Mouse (Mus musculus) kidney, adult 9 months (tissue): Measurements from ENCODE around the gene Gria2.
A peak's percentile ranks its signal among the peaks of the same experiment; 100 is the strongest.

Experiments used
- DNase-seq: peaks from one replicate; pipeline ENCODE4 v3.0.0; 2022

The Gria2 gene

DNA sequence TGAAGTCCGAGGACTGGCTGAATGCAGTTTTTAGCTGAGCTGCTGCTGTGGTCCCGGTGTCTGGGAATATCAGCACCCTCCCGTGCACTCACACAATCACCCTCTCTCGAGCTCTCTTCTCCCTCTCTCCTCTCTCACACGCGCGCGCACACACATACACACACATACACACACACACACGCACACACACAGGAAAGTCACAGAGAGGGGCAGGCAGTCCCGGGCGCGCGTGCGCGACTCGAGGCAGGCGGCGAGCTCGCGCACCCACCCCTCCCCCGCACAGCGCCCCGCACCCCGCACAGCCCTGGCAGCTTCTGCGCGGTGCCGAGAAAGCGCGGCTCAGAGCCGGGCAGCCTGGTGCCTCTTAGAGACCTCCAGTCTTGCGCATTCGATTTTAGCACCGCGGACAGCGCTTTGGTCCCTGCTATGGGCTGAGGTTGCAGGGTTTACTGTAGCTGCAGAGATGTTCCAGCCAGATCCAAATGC is at the start of gene Gria2:
Gria2 (minus strand) TSS at position 240 of the 486 bp plus-strand sequence.
- peak; percentile 37 for DNase-seq

- DNase-seq, result no peak
Measured at GRCm38 (mm10) chr3:80850947-80851346, 48.3 kb upstream of the Gria2 start.

DNA sequence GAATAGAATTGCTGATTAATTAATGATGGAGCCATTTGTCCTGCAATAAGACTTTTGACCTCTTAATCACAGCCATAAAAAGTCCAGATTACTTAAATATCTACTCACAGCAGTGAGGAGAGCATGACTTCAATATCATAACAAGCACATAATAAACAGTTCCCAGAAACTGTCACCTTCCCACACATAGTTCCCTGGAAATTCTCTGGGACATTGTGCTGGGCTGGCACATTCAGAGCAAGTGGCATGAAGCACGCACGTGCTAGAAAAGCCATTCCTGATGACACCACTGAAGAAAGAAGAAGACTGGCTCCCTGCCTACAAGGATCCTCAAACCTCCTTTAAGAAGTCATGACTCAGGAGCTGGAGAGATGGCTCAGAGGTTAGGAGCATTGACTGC is 43.0 kb upstream of the Gria2 start:
- no peak for DNase-seq

- no peak for DNase-seq
Measured at GRCm38 (mm10) chr3:80839845-80840244, 37.2 kb upstream of the Gria2 start.

GRCm38 (mm10) chr3:80837583-80837982 is 34.9 kb upstream of the Gria2 start:
- no peak for DNase-seq

DNA sequence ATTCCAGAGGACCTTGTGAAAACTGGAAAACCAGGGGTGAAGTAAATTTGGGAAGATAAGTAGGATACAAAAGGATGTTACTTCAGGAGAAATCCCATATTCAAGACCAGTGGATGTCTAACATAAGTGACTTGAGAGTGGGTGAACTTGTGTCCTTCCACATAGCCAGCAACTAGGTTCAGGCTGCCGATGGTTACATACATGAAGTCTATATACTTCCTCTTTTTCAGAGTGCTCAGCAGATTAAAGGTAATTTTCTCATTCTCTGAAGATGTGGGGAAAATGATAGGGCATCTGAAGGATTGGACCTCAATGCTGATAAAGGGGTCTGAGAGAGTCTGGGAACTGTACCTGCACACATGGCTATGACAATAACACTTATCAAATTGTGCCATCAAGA is 21.3 kb upstream of the Gria2 start:
- no peak for DNase-seq

- no peak for DNase-seq
Measured at GRCm38 (mm10) chr3:80818619-80819018, 16.0 kb upstream of the Gria2 start.

DNA sequence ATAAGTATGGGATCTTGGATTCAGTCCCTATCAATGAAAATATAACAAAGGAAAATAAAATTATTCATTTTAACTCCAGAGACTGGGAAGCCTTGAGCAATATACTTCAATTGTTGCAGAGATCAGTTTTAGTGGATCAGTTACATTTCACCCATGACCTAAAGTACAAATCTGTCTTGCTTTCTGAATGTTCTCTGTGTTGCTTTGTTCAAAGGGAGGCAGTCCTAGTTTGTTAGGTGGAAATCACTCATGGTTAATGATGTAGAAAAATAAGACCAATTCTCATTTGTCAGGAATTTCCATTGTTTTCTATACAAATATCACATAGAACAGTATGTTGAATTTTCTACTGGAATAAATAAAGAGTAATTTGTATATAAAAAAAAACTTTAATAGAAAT is 11.1 kb upstream of the Gria2 start:
- DNase-seq, result no peak

DNA sequence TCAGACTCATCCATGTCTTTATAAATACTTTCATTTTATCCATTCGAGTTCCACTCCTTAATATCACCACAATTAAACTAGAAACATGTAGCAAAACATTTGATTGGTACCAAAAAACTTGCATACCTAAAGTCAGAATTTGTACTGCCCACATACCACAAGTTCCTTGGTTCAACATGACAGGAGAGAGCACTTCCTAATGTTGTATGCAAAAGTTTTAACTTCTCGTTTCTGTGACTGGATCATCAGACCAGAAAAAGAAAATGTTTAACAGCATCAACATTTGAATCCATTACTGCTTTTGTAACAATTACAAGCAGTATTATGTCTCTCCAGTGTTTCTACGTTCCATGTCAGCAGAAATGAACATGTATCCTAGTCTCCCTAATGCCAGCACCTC is 9.6 kb upstream of the Gria2 start:
- no peak for DNase-seq

- no peak for DNase-seq
Measured at GRCm38 (mm10) chr3:80805327-80805726, 2.7 kb upstream of the Gria2 start.

GRCm38 (mm10) chr3:80803811-80804210 is 1.2 kb upstream of the Gria2 start:
- DNase-seq, result no peak

DNA sequence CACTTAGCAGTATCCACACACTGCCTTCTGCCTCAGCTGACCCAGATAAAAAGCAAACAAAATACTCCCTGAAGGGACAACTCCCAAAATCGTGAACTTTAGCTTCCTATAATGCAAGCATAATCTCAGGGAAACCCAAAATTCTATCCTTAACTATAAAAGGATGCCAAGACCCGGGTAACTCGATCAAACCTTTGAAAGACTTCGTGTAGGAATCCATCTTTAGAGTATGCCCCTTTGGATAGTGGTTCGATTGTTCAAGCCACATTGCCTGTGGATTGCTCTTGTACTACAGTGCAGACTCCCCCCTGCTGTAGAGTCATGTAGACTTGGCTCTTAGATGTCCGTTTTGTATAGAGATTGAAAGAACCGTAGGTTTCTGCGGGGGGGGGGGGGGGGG is 576 bp upstream of the Gria2 start:
- DNase-seq, result no peak

DNA sequence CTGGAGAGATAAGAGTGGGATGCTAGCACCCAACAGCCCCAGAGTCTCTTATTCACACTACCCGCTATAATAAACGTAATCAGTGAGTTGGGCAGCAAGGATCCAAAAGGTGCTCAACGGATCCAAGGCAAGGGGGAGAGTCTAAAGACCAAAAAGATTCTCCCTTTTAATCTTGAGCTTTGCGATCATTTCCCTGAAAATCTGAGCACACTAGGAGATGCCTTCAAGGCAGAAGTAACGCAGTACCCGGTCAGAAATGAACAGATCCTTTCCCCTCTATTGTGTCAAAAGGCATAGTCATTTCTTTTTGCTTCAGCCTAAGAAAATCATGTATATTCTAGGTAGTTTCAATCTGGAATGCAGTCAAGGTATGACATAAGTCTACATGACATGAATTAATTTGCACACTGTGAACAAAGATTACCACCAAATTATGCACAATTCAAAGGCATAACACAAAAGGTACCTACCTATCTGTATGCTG is 766 bp downstream of the Gria2 start:
- no peak for DNase-seq

GRCm38 (mm10) chr3:80800995-80801826 is 1.4 kb downstream of the Gria2 start:
- no peak for DNase-seq

DNA sequence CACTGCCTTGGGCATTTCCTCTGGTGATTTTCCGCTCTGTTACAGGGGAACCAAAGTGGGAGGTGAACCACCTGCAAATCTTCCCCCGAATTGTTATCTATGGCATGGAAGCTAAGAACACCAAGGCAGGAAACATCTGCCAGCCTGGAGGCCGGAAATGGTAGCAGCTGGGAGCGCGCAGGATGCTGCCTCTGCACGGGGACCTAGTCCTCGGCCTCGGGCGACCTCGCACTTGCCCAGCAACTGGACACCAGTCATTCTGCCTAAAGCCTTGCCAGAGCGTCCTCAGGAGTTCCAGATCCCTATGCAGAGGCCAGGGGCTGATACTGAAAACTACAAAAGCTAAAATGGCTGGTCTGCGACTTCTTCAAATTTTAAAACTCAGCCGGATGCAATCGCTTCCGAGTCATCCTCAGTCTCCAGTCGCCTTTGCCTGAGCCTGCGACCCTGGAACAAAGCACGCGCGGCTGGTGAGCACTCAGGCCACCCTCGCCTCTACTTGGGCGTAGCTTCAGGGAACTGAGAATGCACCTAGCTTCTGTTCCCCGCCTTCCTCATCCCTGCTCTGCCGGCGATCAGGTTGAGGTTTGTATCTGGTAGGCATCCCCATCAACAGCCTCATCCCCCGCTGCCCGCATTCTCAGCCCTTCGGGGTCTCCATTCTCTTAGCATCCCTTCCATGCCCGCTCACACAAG is 2.2 kb downstream of the Gria2 start:
- DNase-seq, result no peak

GRCm38 (mm10) chr3:80797935-80798334 is 4.7 kb downstream of the Gria2 start:
- no peak for DNase-seq

DNA sequence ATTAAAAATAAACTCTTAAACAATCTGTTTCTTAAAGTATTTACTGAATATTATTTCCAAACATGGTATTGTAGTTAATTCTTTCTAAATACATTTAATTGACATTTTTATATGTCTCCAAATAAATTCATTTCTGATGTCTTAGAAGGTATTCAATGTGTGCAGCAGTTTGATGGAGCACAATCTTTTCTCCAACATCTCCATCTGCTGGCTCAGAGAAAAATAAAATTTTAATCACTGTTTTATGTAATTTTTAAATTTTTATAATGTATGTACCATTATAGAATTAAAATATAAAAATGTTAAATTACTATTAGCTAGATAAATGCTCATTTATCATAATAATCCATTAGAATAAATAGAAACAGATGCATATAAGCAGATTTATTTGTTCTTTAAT is 5.9 kb downstream of the Gria2 start:
- DNase-seq, result no peak

DNA sequence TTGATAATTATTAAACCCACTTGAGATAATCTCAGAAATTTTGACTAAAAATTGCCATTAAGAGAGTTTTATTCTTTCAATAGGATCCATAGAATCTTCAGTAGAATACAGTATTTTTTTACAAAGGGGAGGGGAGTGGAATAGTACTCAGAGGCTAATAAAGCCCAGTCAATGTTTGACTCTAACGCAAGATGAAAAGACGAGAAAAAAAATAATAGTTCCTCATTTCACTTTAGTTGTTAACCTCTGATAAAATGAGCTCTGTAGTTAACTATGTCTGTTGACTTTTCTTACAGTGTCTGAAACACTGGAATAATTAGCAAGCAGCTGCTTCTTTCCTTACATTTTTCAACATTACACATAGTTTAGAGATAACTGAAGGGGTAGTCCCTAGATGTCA is 7.4 kb downstream of the Gria2 start:
- no peak for DNase-seq

DNA sequence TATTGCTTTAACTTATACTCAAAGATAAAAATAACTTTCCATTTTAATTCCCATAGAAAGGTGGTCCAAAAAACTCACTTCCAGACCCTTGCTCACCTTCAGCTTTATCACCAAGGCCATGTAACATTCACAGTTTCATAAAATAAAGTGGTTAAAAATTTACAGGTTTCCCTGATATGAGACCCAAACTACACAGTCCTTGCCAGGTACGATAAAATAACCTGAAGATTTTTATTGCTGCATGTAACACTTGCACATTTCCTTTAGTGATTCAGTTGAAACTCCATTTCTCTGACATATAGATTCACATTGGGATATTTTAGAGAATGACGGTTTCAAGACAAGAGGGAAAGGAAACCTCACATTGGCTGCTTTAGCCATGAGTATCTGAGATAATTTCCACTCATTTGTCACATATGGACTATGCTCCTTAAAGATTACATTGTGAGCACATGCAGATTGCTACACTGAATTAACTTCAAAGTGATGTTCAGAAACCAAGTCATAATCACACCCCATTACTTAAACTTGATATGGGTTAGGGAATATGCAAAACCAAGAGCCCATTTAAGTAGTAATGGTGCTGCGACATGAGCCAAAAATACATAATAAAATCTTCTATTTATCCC is 15.4 kb downstream of the Gria2 start:
- DNase-seq, result no peak

DNA sequence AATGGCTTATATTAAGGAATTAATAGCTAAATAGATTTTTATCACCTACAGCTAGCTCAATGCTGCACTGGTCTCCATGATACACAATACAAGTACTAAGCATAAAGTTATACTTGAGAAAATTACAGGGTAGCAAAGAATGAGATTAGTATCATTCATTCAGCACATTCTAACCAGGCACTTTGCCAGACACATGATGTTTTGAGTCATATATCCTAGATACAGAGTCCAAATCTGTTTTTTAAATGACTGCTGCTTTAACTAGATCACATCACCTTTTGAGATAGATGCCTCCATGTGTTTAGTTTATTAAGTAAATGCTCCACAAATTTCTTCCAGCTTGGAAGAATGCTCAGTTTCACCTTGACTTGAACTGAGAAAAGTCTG is 21.5 kb downstream of the Gria2 start:
- DNase-seq, result no peak

GRCm38 (mm10) chr3:80780383-80781143 is 22.1 kb downstream of the Gria2 start:
- no peak for DNase-seq

DNA sequence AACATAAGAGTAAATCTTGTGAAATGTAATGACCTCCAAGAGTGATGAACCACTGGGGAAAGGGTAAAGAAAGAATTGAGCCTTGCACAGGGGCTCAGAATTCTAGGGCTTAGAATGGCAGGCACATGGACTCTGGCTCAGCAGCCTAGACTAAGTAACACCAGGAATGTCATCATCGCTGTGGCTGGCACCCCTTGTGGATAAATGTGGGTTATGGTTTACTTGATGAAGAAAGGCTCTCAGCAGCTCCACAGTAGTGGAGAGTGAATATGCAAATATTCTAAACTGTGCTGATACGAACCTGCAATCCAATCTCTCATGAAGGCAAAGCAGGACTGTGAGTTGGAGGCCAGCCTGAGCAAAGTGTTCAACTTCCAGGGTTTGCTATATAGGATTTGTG is 26.0 kb downstream of the Gria2 start:
- no peak for DNase-seq

DNA sequence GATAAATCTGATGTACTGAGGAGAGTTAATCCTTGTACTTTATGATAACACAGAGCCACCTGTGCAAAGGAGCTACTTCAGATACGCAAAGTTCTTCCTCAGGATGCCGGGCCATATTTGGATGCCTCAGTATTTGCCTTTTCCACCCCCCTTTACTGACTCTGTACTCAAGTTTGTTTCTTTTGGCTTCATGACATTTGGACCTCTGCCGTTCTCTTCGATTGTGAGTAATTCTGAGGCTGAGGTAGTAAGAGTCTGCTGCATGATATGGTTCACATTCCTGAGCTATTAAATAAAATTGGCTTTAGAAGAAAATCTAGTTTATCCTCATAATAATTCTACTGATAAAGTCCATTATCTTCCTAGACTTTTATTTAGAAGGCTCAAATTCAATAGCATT is 26.7 kb downstream of the Gria2 start:
- DNase-seq, result no peak
